Mouse (Mus musculus) MEL (cell line): ENCODE measurements at regions not wholly inside any gene's neighbourhood (a gene's known extent, or its start where the extent isn't known, plus 50 kb on each side); places are given as distances from the start of the nearest gene placed in this dataset.
A peak's percentile ranks its signal among the peaks of the same experiment; 100 is the strongest.

ENCODE experiments used
- DNase-seq: peaks from one replicate; pipeline ENCODE4 v3.0.0; 2011; ENCODE audit warnings: low read depth, low spot score
- H3K27ac ChIP-seq: 2 replicates; pipeline ENCODE4 v1.5.1; 2012; ENCODE audit warnings: low read depth, mild to moderate bottlenecking, control low read depth, low read length, moderate library complexity; ENCODE audit not compliant: control insufficient read depth
- H3K27me3 ChIP-seq, 2 experiments: fragments of 150-350 bp in 1 of 2; sonication (generic) in 1 of 2; 2 replicates each; pipeline ENCODE4 v1.6.1; 2012; ENCODE audit warnings: low read length in 2 of 2, mild to moderate bottlenecking in 2 of 2, improper control_type of control experiment in 1 of 2, moderate library complexity in 1 of 2; ENCODE audit not compliant: insufficient read depth in 2 of 2, control insufficient read depth in 1 of 2
- H3K36me3 ChIP-seq, 2 experiments: 2 replicates each; pipeline ENCODE4 v1.6.1; 2012 to 2014; ENCODE audit warnings: low read length in 2 of 2, improper control_type of control experiment in 1 of 2, inconsistent platforms in 1 of 2, mild to moderate bottlenecking in 1 of 2; ENCODE audit not compliant: insufficient read depth in 2 of 2, control insufficient read depth in 1 of 2
- H3K4me1 ChIP-seq, 2 experiments: fragments of 150-350 bp in 1 of 2; sonication (generic) in 1 of 2; 2 replicates each; pipeline ENCODE4 v1.6.1; 2012; ENCODE audit warnings: low read length in 2 of 2, improper control_type of control experiment in 1 of 2, mild to moderate bottlenecking in 1 of 2; ENCODE audit not compliant: insufficient read depth in 2 of 2, control insufficient read depth in 1 of 2
- H3K4me3 ChIP-seq, 2 experiments: fragments of 150-350 bp in 1 of 2; sonication (generic) in 1 of 2; 2 replicates each; pipeline ENCODE4 v1.5.1; 2012; ENCODE audit warnings: low read depth in 2 of 2, low read length in 2 of 2, mild to moderate bottlenecking in 2 of 2, moderate library complexity in 2 of 2, control low read depth in 1 of 2, improper control_type of control experiment in 1 of 2; ENCODE audit not compliant: control insufficient read depth in 1 of 2, insufficient read depth in 1 of 2
- H3K79me2 ChIP-seq: 2 replicates; pipeline ENCODE4 v1.6.1; 2012; ENCODE audit warnings: mild to moderate bottlenecking, low read length, moderate library complexity; ENCODE audit not compliant: control insufficient read depth, poor library complexity, insufficient read depth
- H3K9ac ChIP-seq: 2 replicates; pipeline ENCODE4 v1.6.1; 2012; ENCODE audit warnings: low read depth, mild to moderate bottlenecking, control low read depth, low read length, moderate library complexity; ENCODE audit not compliant: control insufficient read depth, poor library complexity, severe bottlenecking
- H3K9me3 ChIP-seq: fragments of 150-350 bp; sonication (generic); replicated peaks from 2 replicates; pipeline ENCODE4 v1.6.1; 2012; ENCODE audit warnings: mild to moderate bottlenecking, low read length, improper control_type of control experiment, moderate library complexity; ENCODE audit not compliant: insufficient read depth
- BHLHE40 ChIP-seq: IDR thresholded peaks from 2 replicates; pipeline ENCODE4 v1.6.1; 2012; ENCODE audit warnings: low read depth, mild to moderate bottlenecking, inconsistent platforms, low read length, improper control_type of control experiment, borderline replicate concordance
- CTCF ChIP-seq, 3 experiments: IDR thresholded peaks in 2 of 3; conservative IDR thresholded peaks in 1 of 3; 2 replicates each; pipeline ENCODE4 v1.5.1; 2011 to 2012; ENCODE audit warnings: low read length in 3 of 3, low read depth in 2 of 3, mild to moderate bottlenecking in 2 of 3, improper control_type of control experiment in 1 of 3, inconsistent platforms in 1 of 3, mixed read lengths in 1 of 3, moderate library complexity in 1 of 3; ENCODE audit not compliant: control insufficient read depth in 1 of 3, insufficient read depth in 1 of 3, poor library complexity in 1 of 3, severe bottlenecking in 1 of 3
- ELF1 ChIP-seq: IDR thresholded peaks from 2 replicates; pipeline ENCODE4 v1.6.1; 2014; ENCODE audit warnings: low read depth, mild to moderate bottlenecking, inconsistent platforms, low read length, improper control_type of control experiment, moderate library complexity
- EP300 ChIP-seq, 2 experiments: IDR thresholded peaks; 2 replicates each; pipeline ENCODE4 v1.6.1; 2011; ENCODE audit warnings: improper control_type of control experiment in 2 of 2, low read length in 2 of 2, low read depth in 1 of 2, mild to moderate bottlenecking in 1 of 2
- ETS1 ChIP-seq: IDR thresholded peaks from 2 replicates; pipeline ENCODE4 v1.6.1; 2012; ENCODE audit warnings: low read depth, mild to moderate bottlenecking, inconsistent platforms, low read length, improper control_type of control experiment, moderate library complexity
- GABPA ChIP-seq: IDR thresholded peaks from 2 replicates; pipeline ENCODE4 v1.6.1; 2012; ENCODE audit warnings: low read depth, mild to moderate bottlenecking, inconsistent platforms, low read length, improper control_type of control experiment, moderate library complexity
- GATA1 ChIP-seq: IDR thresholded peaks from 2 replicates; pipeline ENCODE4 v1.6.1; 2011; ENCODE audit warnings: low read depth, low read length, improper control_type of control experiment
- JUND ChIP-seq: IDR thresholded peaks from 2 replicates; pipeline ENCODE4 v1.6.1; 2011; ENCODE audit warnings: low read depth, mild to moderate bottlenecking, improper control_type of control experiment, low read length
- MAZ ChIP-seq: IDR thresholded peaks from 2 replicates; pipeline ENCODE4 v1.6.1; 2012; ENCODE audit warnings: low read depth, mild to moderate bottlenecking, inconsistent platforms, low read length, improper control_type of control experiment
- MEF2A ChIP-seq: IDR thresholded peaks from 2 replicates; pipeline ENCODE4 v1.6.1; 2014; ENCODE audit warnings: low read depth, mild to moderate bottlenecking, inconsistent platforms, low read length, improper control_type of control experiment; ENCODE audit not compliant: poor library complexity, insufficient replicate concordance, severe bottlenecking; ENCODE audit errors: extremely low read depth
- MYC ChIP-seq: IDR thresholded peaks from 2 replicates; pipeline ENCODE4 v1.6.1; 2011; ENCODE audit warnings: low read depth, mild to moderate bottlenecking, low read length, improper control_type of control experiment, moderate library complexity
- NELFE ChIP-seq: IDR thresholded peaks from 2 replicates; pipeline ENCODE4 v1.6.1; 2011; ENCODE audit warnings: low read depth, low read length, improper control_type of control experiment
- POLR2A ChIP-seq, 2 experiments: IDR thresholded peaks; 2 replicates each; pipeline ENCODE4 v1.6.1; 2011 to 2012; ENCODE audit warnings: low read length in 2 of 2, mild to moderate bottlenecking in 2 of 2, control low read depth in 1 of 2, improper control_type of control experiment in 1 of 2, low read depth in 1 of 2, moderate library complexity in 1 of 2; ENCODE audit not compliant: control insufficient read depth in 1 of 2, insufficient read depth in 1 of 2, poor library complexity in 1 of 2
- POLR2AphosphoS2 ChIP-seq: IDR thresholded peaks from 2 replicates; pipeline ENCODE4 v1.6.1; 2011; ENCODE audit warnings: low read length, improper control_type of control experiment
- POLR2AphosphoS5 ChIP-seq: IDR thresholded peaks from 2 replicates; pipeline ENCODE4 v1.6.1; 2012; ENCODE audit warnings: low read depth, borderline replicate concordance, mild to moderate bottlenecking, inconsistent platforms, low read length, moderate library complexity, mixed read lengths
- RCOR1 ChIP-seq: IDR thresholded peaks from 2 replicates; pipeline ENCODE4 v1.6.1; 2012; ENCODE audit warnings: low read depth, mild to moderate bottlenecking, inconsistent platforms, low read length, improper control_type of control experiment
- SMC3 ChIP-seq: IDR thresholded peaks from 2 replicates; pipeline ENCODE4 v1.6.1; 2011; ENCODE audit warnings: low read depth, low read length, improper control_type of control experiment
- TAL1 ChIP-seq: IDR thresholded peaks from 2 replicates; pipeline ENCODE4 v1.6.1; 2012; ENCODE audit warnings: mild to moderate bottlenecking, inconsistent platforms, low read length, moderate library complexity, mixed read lengths
- USF1 ChIP-seq: IDR thresholded peaks from 2 replicates; pipeline ENCODE4 v1.6.1; 2014; ENCODE audit warnings: low read depth, mild to moderate bottlenecking, inconsistent platforms, low read length, improper control_type of control experiment, moderate library complexity
- ZC3H11A ChIP-seq: IDR thresholded peaks from 2 replicates; pipeline ENCODE4 v1.6.1; 2012; ENCODE audit warnings: low read depth, mild to moderate bottlenecking, inconsistent platforms, low read length, improper control_type of control experiment
- ZKSCAN1 ChIP-seq: IDR thresholded peaks from 2 replicates; pipeline ENCODE4 v1.6.1; 2012; ENCODE audit warnings: low read depth, mild to moderate bottlenecking, inconsistent platforms, low read length, improper control_type of control experiment, moderate library complexity
- ZMIZ1 ChIP-seq: IDR thresholded peaks from 2 replicates; pipeline ENCODE4 v1.6.1; 2012; ENCODE audit warnings: low read depth, mild to moderate bottlenecking, inconsistent platforms, low read length, improper control_type of control experiment, moderate library complexity
- ZNF384 ChIP-seq: IDR thresholded peaks from 2 replicates; pipeline ENCODE4 v1.6.1; 2012; ENCODE audit warnings: low read depth, mild to moderate bottlenecking, inconsistent platforms, low read length, improper control_type of control experiment

DNA sequence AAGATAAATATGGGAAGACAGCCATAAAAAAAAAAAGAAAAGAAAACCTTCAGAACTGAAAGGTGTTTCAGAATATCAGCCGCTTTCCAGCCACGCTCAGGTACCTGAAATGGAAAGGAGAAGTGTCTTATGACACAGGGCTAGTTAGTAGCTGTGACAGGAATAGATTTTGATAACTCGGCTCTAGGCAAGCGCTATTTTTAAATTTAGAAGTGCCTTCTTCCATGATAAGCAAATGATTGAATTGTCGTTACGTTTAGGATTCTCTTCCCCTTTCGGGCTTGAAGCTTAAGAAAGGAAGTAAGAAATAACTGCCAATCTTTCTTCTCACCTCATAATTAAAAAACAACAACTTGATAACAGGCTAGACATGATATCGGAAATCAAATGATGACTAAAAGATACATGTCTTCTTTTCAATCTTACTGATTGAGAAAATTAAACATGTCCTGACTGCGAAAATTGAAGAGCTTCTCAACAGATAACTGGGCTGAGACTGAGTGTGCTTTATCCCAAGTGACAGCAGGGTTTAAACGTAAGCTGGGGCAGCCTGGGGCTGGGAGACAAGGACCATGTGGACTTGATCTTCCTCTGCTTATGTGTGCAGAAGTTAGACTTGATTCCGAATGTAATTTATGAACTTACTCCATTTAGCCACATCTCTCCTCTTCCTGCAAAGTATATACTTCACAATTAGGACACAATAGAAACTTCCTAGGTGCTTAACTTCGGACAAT is 80.4 kb upstream of the Emb start:
- H3K36me3 ChIP-seq, result no peaks in the 10 kb centered on the region; a peak in 2 of 4 replicates
- H3K9me3 ChIP-seq, result no peaks in the 10 kb centered on the region
- no peaks in the 10 kb centered on the region for H3K27me3 ChIP-seq
- no peak for TF ChIP-seq POLR2A (IDR thresholded peaks at IDR 0.05; ENCODE audit: control insufficient read depth in 1 of 2, insufficient read depth in 1 of 2, low read depth in 1 of 2, low read length in 2 of 2, poor library complexity in 1 of 2)
- peak; percentile 94; the same call in 1 of the 2 replicates for TF ChIP-seq MEF2A
- no peak for TF ChIP-seq SMC3
- no peak for TF ChIP-seq ZC3H11A
- TF ChIP-seq POLR2AphosphoS2, result no peak
- TF ChIP-seq ETS1, result peak; percentile 46; the same call in 1 of the 2 replicates
- TF ChIP-seq GATA1, result peak; percentile 43; the same call in 1 of the 2 replicates
- TF ChIP-seq RCOR1, result peak; percentile 34; the same call in 1 of the 2 replicates
- no peak for TF ChIP-seq POLR2AphosphoS5
- TF ChIP-seq TAL1, result no peak
- no peak for TF ChIP-seq BHLHE40
- peak; percentile 49 to 59; a peak in 3 of 4 replicates for TF ChIP-seq EP300 (IDR thresholded peaks at IDR 0.05; ENCODE audit: low read depth in 1 of 2, low read length in 2 of 2)
- TF ChIP-seq JUND, result no peak
- no peak for TF ChIP-seq ZMIZ1
- TF ChIP-seq, all 39 proteins: peak for 5
- Histone ChIP-seq H3K4me3 (no peak overlapping the region), H3K4me1 (peaks cover 0 to 9% of the 10 kb centered on the region in 2 experiments; a peak in 1 of 4 replicates), H3K9ac (no peak overlapping the region), H3K79me2 (no peaks in the 10 kb centered on the region), H3K27ac (no peak overlapping the region)
- DNase-seq, result peak; percentile 47

GRCm38 (mm10) chr13:117127116-117127728 is 81.1 kb upstream of the Emb start:
- H3K4me1 ChIP-seq, result peaks cover 0 to 9% of the 10 kb centered on the region in 2 experiments; a peak in 1 of 4 replicates
- no peaks in the 10 kb centered on the region for H3K27me3 ChIP-seq
- TF ChIP-seq GABPA (no peak), TAL1 (no peak), MYC (no peak), NELFE (no peak), ETS1 (no peak), ZC3H11A (no peak), MAZ (no peak), SMC3 (no peak), ELF1 (no peak), USF1 (no peak), POLR2AphosphoS5 (no peak), ZKSCAN1 (no peak), GATA1 (no peak), ZNF384 (no peak), CTCF (IDR thresholded peaks at IDR 0.05 in 2 of 3, conservative IDR thresholded peaks at IDR 0.05 in 1 of 3; ENCODE audit: control insufficient read depth in 1 of 3, insufficient read depth in 1 of 3, low read depth in 2 of 3, low read length in 3 of 3, poor library complexity in 1 of 3, severe bottlenecking in 1 of 3) (no peak)

More at GRCm38 (mm10) chr13:117127116-117127728, 81.1 kb upstream of the Emb start:
- H3K27ac ChIP-seq, result no peak overlapping the region
- H3K9me3 ChIP-seq, result no peaks in the 10 kb centered on the region
- H3K79me2 ChIP-seq, result no peaks in the 10 kb centered on the region
- peak; percentile 6 for DNase-seq
- no peak overlapping the region for H3K4me3 ChIP-seq
- no peak overlapping the region for H3K9ac ChIP-seq
- no peaks in the 10 kb centered on the region; a peak in 2 of 4 replicates for H3K36me3 ChIP-seq
